Comparison of ENCODE assay signal across 34 mouse cellular contexts in genomic region chr2:170673683-170674082, GRCm38 (mm10). TPM values are rescaled to one million over a fixed set of nuclear protein-coding genes. Genes with fewer than 3 reads are reported as not detected.
DNase-seq lines count a peak whose midpoint lies in the region; ATAC-seq and TF ChIP-seq lines count a peak whose summit lies in the region.
"Had no signal": no experiment of that assay in that cellular context is flagged by ENCODE, and none has a peak within 500 bp of the region (broad histone marks: within the 10 kb centered on the region; RNA-seq: fewer than 3 reads in every experiment).

No protein-coding gene starts in this region.

- H3K27me3 ChIP-seq in E14TG2a.4 (ENCODE audit: insufficient read depth, low read length), result no peaks in the 10 kb centered on the region
- no peaks in the 10 kb centered on the region for H3K27me3 ChIP-seq in midbrain, embryonic 15.5 days (replicated peaks)
- H3K27me3 ChIP-seq: embryonic facial prominence, embryonic 13.5 days; forebrain, embryonic 12.5 days; forebrain, embryonic 15.5 days; heart, embryonic 13.5 days; Patski had no signal

- TF ChIP-seq CTCF in E14TG2a.4 (conservative IDR thresholded peaks at IDR 0.05; ENCODE audit: low read length), result no peak

- H3K9me3 ChIP-seq in E14TG2a.4 (ENCODE audit: low read length), result no peaks in the 10 kb centered on the region
- H3K9me3 ChIP-seq in ES-E14 (ENCODE audit: control insufficient read depth, insufficient read depth, low read depth, low read length), result no peaks in the 10 kb centered on the region
- H3K9me3 ChIP-seq in midbrain, embryonic 15.5 days, result no peaks in the 10 kb centered on the region
- H3K9me3 ChIP-seq: forebrain, embryonic 15.5 days; heart, embryonic 10.5 days had no signal

- H3K4me1 ChIP-seq in E14TG2a.4 (replicated peaks; ENCODE audit: low read depth, low read length) (peaks cover 32% of the 10 kb centered on the region), ES-E14 (ENCODE audit: control insufficient read depth in 2 of 2, insufficient read depth in 2 of 2, low read length in 2 of 2, poor library complexity in 1 of 2) (peaks cover 0 to 6% of the 10 kb centered on the region in 2 experiments; a peak in 1 of 4 replicates)
- no peaks in the 10 kb centered on the region for H3K4me1 ChIP-seq in midbrain, embryonic 15.5 days
- H3K4me1 ChIP-seq: embryonic facial prominence, embryonic 10.5 days; embryonic facial prominence, embryonic 13.5 days; forebrain, embryonic 12.5 days; forebrain, embryonic 15.5 days had no signal

- H3K36me3 ChIP-seq in E14TG2a.4 (ENCODE audit: insufficient read depth, low read length), result peaks cover 20% of the 10 kb centered on the region
- H3K36me3 ChIP-seq in ES-E14 (ENCODE audit: control insufficient read depth, insufficient read depth, low read length, poor library complexity, severe bottlenecking), result no peaks in the 10 kb centered on the region
- no peaks in the 10 kb centered on the region for H3K36me3 ChIP-seq in midbrain, embryonic 15.5 days (replicated peaks)
- H3K36me3 ChIP-seq: embryonic facial prominence, embryonic 10.5 days; embryonic facial prominence, embryonic 13.5 days; forebrain, embryonic 12.5 days; forebrain, embryonic 15.5 days; G1E; heart, embryonic 10.5 days; heart, embryonic 13.5 days had no signal

- no peak overlapping the region for H3K4me2 ChIP-seq in midbrain, embryonic 15.5 days
- H3K4me2 ChIP-seq: embryonic facial prominence, embryonic 13.5 days; forebrain, embryonic 12.5 days; forebrain, embryonic 15.5 days; heart, embryonic 13.5 days; hindbrain, embryonic 14.5 days had no signal

- H3K9ac ChIP-seq in ES-E14 (ENCODE audit: insufficient read depth, low read depth, low read length, poor library complexity, severe bottlenecking), result peak overlapping the region; percentile 73
- H3K9ac ChIP-seq in midbrain, embryonic 15.5 days, result no peak overlapping the region
- H3K9ac ChIP-seq: embryonic facial prominence, embryonic 13.5 days; forebrain, embryonic 12.5 days; forebrain, embryonic 15.5 days; heart, embryonic 13.5 days; hindbrain, embryonic 14.5 days had no signal

- 82% methylated on average over 6 of the region's 6 CpGs for WGBS in midbrain, embryonic 15.5 days

- peak; percentile 11 for DNase-seq in 3134 (ENCODE audit: extremely low read depth, insufficient read length, low spot score)
- peak; percentile 60 for DNase-seq in ES-E14 (ENCODE audit: low read depth, low spot score)
- peak; percentile 62 for DNase-seq in testis, postnatal 14 days (ENCODE audit: low spot score)
- no peak for DNase-seq in lung, postnatal 4 days
- no peak for DNase-seq in left cerebral cortex, adult 9 months (ENCODE audit: low spot score in 2 of 2)
- DNase-seq: adrenal gland, postnatal 10 days; adrenal gland, postnatal 36 days; cerebellum, adult 18-20 months; cerebellum, adult 9-10 months; cerebellum, postnatal 14 days; embryo, embryonic 11 days; gastrocnemius, postnatal 10 days; gastrocnemius, postnatal 36 days; heart, adult 2 months; heart, postnatal 14 days; heart, postnatal 4 days had no signal

- H3K27ac ChIP-seq in ES-E14 (ENCODE audit: insufficient read depth, low read depth, low read length, poor library complexity, severe bottlenecking), result no peak overlapping the region
- H3K27ac ChIP-seq in midbrain, embryonic 15.5 days, result no peak overlapping the region
- H3K27ac ChIP-seq: embryonic facial prominence, embryonic 10.5 days; embryonic facial prominence, embryonic 13.5 days; forebrain, embryonic 12.5 days; forebrain, embryonic 15.5 days; heart, adult 2 months; heart, embryonic 10.5 days; heart, embryonic 13.5 days; hindbrain, embryonic 14.5 days; hindbrain, postnatal 0 days had no signal

- ATAC-seq in midbrain, embryonic 15.5 days (replicated peaks), result no peak
- ATAC-seq: activated CD4-positive, CD25-positive, alpha-beta regulatory T cell, adult 4 months; forebrain, embryonic 15.5 days; hindbrain, postnatal 0 days; inflammation-experienced regulatory T-cells, adult 6 months; intestine, embryonic 16.5 days; Patski had no signal

- peak overlapping the region; percentile 84 for H3K4me3 ChIP-seq in E14TG2a.4 (replicated peaks; ENCODE audit: low read length)
- H3K4me3 ChIP-seq in ES-E14 (ENCODE audit: insufficient read depth in 1 of 2, low read depth in 1 of 2, low read length in 2 of 2, poor library complexity in 1 of 2, severe bottlenecking in 1 of 2), result peak overlapping the region; percentile 55 to 80
- H3K4me3 ChIP-seq in midbrain, embryonic 15.5 days, result no peak overlapping the region
- H3K4me3 ChIP-seq: embryonic facial prominence, embryonic 10.5 days; embryonic facial prominence, embryonic 13.5 days; erythroblast, embryonic 14.5 days; forebrain, embryonic 12.5 days; forebrain, embryonic 15.5 days; heart, adult 2 months; heart, embryonic 10.5 days; heart, embryonic 13.5 days had no signal

- in situ Hi-C loops in ES-E14 (cut with MboI; ENCODE audit: low sequenced_read_pairs in 2 of 2, unreplicated experiment in 2 of 2), result no loop called here

TF ChIP-seq in ES-E14, 5 proteins besides CTCF, POLR2A, EP300 and RAD21:
- TF ChIP-seq CHD2 (IDR thresholded peaks at IDR 0.05; ENCODE audit: low read depth, low read length) (peak; percentile 79), MAFK (IDR thresholded peaks at IDR 0.05; ENCODE audit: insufficient read depth, low read depth, low read length) (no peak)

RNA-seq across cellular contexts. Expression of gene Dok5, which starts 57.9 kb away (rescaled TPM):
- total RNA-seq in ES-E14 (2012; rRNA removed), result 0.48 and 0.58 TPM in 2 replicates
- polyA plus RNA-seq in midbrain, embryonic 15.5 days (2015; fragmentation: Nextera tagmentation; extraction: Ambion mirVana), result 52.9 and 55.1 TPM in 2 replicates
- total RNA-seq: common myeloid progenitor, adult 5-6 weeks; granulocyte monocyte progenitor cell, adult 5-6 weeks had no signal
- polyA plus RNA-seq: activated CD4-positive, CD25-positive, alpha-beta regulatory T cell, adult 4 months; erythroblast, embryonic 14.5 days; G1E; inflammation-experienced regulatory T-cells, adult 6 months; Patski had no signal

Comparison
In these comparisons a context has a peak if more than half of its experiments do, and no peak if none do; other contexts are left out.
1. DNase-seq: peak in 3134 (single experiment), ES-E14 (single experiment) and testis, postnatal 14 days (single experiment); none in lung, postnatal 4 days (0 of 2) and left cerebral cortex, adult 9 months (0 of 2).